Mouse (Mus musculus) MEL (cell line): Measurements from ENCODE around the gene Sh2b1. TPM values are rescaled to one million over a fixed set of nuclear protein-coding genes. Genes with fewer than 3 reads are reported as not detected.

Experiments used
- DNase-seq: peaks from one replicate; pipeline ENCODE4 v3.0.0; 2011; ENCODE audit warnings: low read depth, low spot score
- H3K27ac ChIP-seq: 2 replicates; pipeline ENCODE4 v1.5.1; 2012; ENCODE audit warnings: low read depth, mild to moderate bottlenecking, control low read depth, low read length, moderate library complexity; ENCODE audit not compliant: control insufficient read depth
- H3K27me3 ChIP-seq, 2 experiments: fragments of 150-350 bp in 1 of 2; sonication (generic) in 1 of 2; 2 replicates each; pipeline ENCODE4 v1.6.1; 2012; ENCODE audit warnings: low read length in 2 of 2, mild to moderate bottlenecking in 2 of 2, improper control_type of control experiment in 1 of 2, moderate library complexity in 1 of 2; ENCODE audit not compliant: insufficient read depth in 2 of 2, control insufficient read depth in 1 of 2
- H3K36me3 ChIP-seq, 2 experiments: 2 replicates each; pipeline ENCODE4 v1.6.1; 2012 to 2014; ENCODE audit warnings: low read length in 2 of 2, improper control_type of control experiment in 1 of 2, inconsistent platforms in 1 of 2, mild to moderate bottlenecking in 1 of 2; ENCODE audit not compliant: insufficient read depth in 2 of 2, control insufficient read depth in 1 of 2
- H3K4me1 ChIP-seq, 2 experiments: fragments of 150-350 bp in 1 of 2; sonication (generic) in 1 of 2; 2 replicates each; pipeline ENCODE4 v1.6.1; 2012; ENCODE audit warnings: low read length in 2 of 2, improper control_type of control experiment in 1 of 2, mild to moderate bottlenecking in 1 of 2; ENCODE audit not compliant: insufficient read depth in 2 of 2, control insufficient read depth in 1 of 2
- H3K4me3 ChIP-seq, 2 experiments: fragments of 150-350 bp in 1 of 2; sonication (generic) in 1 of 2; 2 replicates each; pipeline ENCODE4 v1.5.1; 2012; ENCODE audit warnings: low read depth in 2 of 2, low read length in 2 of 2, mild to moderate bottlenecking in 2 of 2, moderate library complexity in 2 of 2, control low read depth in 1 of 2, improper control_type of control experiment in 1 of 2; ENCODE audit not compliant: control insufficient read depth in 1 of 2, insufficient read depth in 1 of 2
- H3K79me2 ChIP-seq: 2 replicates; pipeline ENCODE4 v1.6.1; 2012; ENCODE audit warnings: mild to moderate bottlenecking, low read length, moderate library complexity; ENCODE audit not compliant: control insufficient read depth, poor library complexity, insufficient read depth
- H3K9ac ChIP-seq: 2 replicates; pipeline ENCODE4 v1.6.1; 2012; ENCODE audit warnings: low read depth, mild to moderate bottlenecking, control low read depth, low read length, moderate library complexity; ENCODE audit not compliant: control insufficient read depth, poor library complexity, severe bottlenecking
- H3K9me3 ChIP-seq: fragments of 150-350 bp; sonication (generic); replicated peaks from 2 replicates; pipeline ENCODE4 v1.6.1; 2012; ENCODE audit warnings: mild to moderate bottlenecking, low read length, improper control_type of control experiment, moderate library complexity; ENCODE audit not compliant: insufficient read depth
- CHD2 ChIP-seq: IDR thresholded peaks from 2 replicates; pipeline ENCODE4 v1.6.1; 2011; ENCODE audit warnings: low read length, improper control_type of control experiment
- ELF1 ChIP-seq: IDR thresholded peaks from 2 replicates; pipeline ENCODE4 v1.6.1; 2014; ENCODE audit warnings: low read depth, mild to moderate bottlenecking, inconsistent platforms, low read length, improper control_type of control experiment, moderate library complexity
- EP300 ChIP-seq, 2 experiments: IDR thresholded peaks; 2 replicates each; pipeline ENCODE4 v1.6.1; 2011; ENCODE audit warnings: improper control_type of control experiment in 2 of 2, low read length in 2 of 2, low read depth in 1 of 2, mild to moderate bottlenecking in 1 of 2
- ETS1 ChIP-seq: IDR thresholded peaks from 2 replicates; pipeline ENCODE4 v1.6.1; 2012; ENCODE audit warnings: low read depth, mild to moderate bottlenecking, inconsistent platforms, low read length, improper control_type of control experiment, moderate library complexity
- GATA1 ChIP-seq: IDR thresholded peaks from 2 replicates; pipeline ENCODE4 v1.6.1; 2011; ENCODE audit warnings: low read depth, low read length, improper control_type of control experiment
- HCFC1 ChIP-seq: IDR thresholded peaks from 2 replicates; pipeline ENCODE4 v1.6.1; 2012; ENCODE audit warnings: low read depth, mild to moderate bottlenecking, inconsistent platforms, low read length, improper control_type of control experiment, moderate library complexity
- JUND ChIP-seq: IDR thresholded peaks from 2 replicates; pipeline ENCODE4 v1.6.1; 2011; ENCODE audit warnings: low read depth, mild to moderate bottlenecking, improper control_type of control experiment, low read length
- KAT2A ChIP-seq: conservative IDR thresholded peaks from 2 replicates; pipeline ENCODE4 v1.6.1; 2012; ENCODE audit warnings: low read depth, low read length, improper control_type of control experiment, inconsistent platforms
- MAFK ChIP-seq: IDR thresholded peaks from 2 replicates; pipeline ENCODE4 v1.6.1; 2011; ENCODE audit warnings: low read depth, mild to moderate bottlenecking, low read length, improper control_type of control experiment, borderline replicate concordance
- MAX ChIP-seq: IDR thresholded peaks from 2 replicates; pipeline ENCODE4 v1.6.1; 2011; ENCODE audit warnings: low read length, improper control_type of control experiment
- MAZ ChIP-seq: IDR thresholded peaks from 2 replicates; pipeline ENCODE4 v1.6.1; 2012; ENCODE audit warnings: low read depth, mild to moderate bottlenecking, inconsistent platforms, low read length, improper control_type of control experiment
- MEF2A ChIP-seq: IDR thresholded peaks from 2 replicates; pipeline ENCODE4 v1.6.1; 2014; ENCODE audit warnings: low read depth, mild to moderate bottlenecking, inconsistent platforms, low read length, improper control_type of control experiment; ENCODE audit not compliant: poor library complexity, insufficient replicate concordance, severe bottlenecking; ENCODE audit errors: extremely low read depth
- MYB ChIP-seq: IDR thresholded peaks from 2 replicates; pipeline ENCODE4 v1.6.1; 2011; ENCODE audit warnings: mild to moderate bottlenecking, low read depth, low read length, improper control_type of control experiment
- MYC ChIP-seq: IDR thresholded peaks from 2 replicates; pipeline ENCODE4 v1.6.1; 2011; ENCODE audit warnings: low read depth, mild to moderate bottlenecking, low read length, improper control_type of control experiment, moderate library complexity
- NRF1 ChIP-seq: IDR thresholded peaks from 2 replicates; pipeline ENCODE4 v1.6.1; 2014; ENCODE audit warnings: low read depth, mild to moderate bottlenecking, inconsistent platforms, low read length, improper control_type of control experiment, moderate library complexity; ENCODE audit not compliant: poor library complexity, insufficient read depth, severe bottlenecking
- POLR2A ChIP-seq, 2 experiments: IDR thresholded peaks; 2 replicates each; pipeline ENCODE4 v1.6.1; 2011 to 2012; ENCODE audit warnings: low read length in 2 of 2, mild to moderate bottlenecking in 2 of 2, control low read depth in 1 of 2, improper control_type of control experiment in 1 of 2, low read depth in 1 of 2, moderate library complexity in 1 of 2; ENCODE audit not compliant: control insufficient read depth in 1 of 2, insufficient read depth in 1 of 2, poor library complexity in 1 of 2
- RAD21 ChIP-seq: IDR thresholded peaks from 2 replicates; pipeline ENCODE4 v1.6.1; 2011; ENCODE audit warnings: mild to moderate bottlenecking, low read depth, low read length, improper control_type of control experiment
- RCOR1 ChIP-seq: IDR thresholded peaks from 2 replicates; pipeline ENCODE4 v1.6.1; 2012; ENCODE audit warnings: low read depth, mild to moderate bottlenecking, inconsistent platforms, low read length, improper control_type of control experiment
- SIN3A ChIP-seq: IDR thresholded peaks from 2 replicates; pipeline ENCODE4 v1.6.1; 2012; ENCODE audit warnings: low read length, improper control_type of control experiment, inconsistent platforms
- SMC3 ChIP-seq: IDR thresholded peaks from 2 replicates; pipeline ENCODE4 v1.6.1; 2011; ENCODE audit warnings: low read depth, low read length, improper control_type of control experiment
- TBP ChIP-seq: IDR thresholded peaks from 2 replicates; pipeline ENCODE4 v1.8.0; 2011; ENCODE audit warnings: low read depth, low read length, improper control_type of control experiment
- TCF12 ChIP-seq: IDR thresholded peaks from 2 replicates; pipeline ENCODE4 v1.6.1; 2014; ENCODE audit warnings: low read depth, mild to moderate bottlenecking, inconsistent platforms, low read length, improper control_type of control experiment, moderate library complexity
- USF2 ChIP-seq, 2 experiments: IDR thresholded peaks; 2 replicates each; pipeline ENCODE4 v1.6.1; 2011 to 2012; ENCODE audit warnings: improper control_type of control experiment in 2 of 2, low read length in 2 of 2, borderline replicate concordance in 1 of 2, inconsistent platforms in 1 of 2, low read depth in 1 of 2, mild to moderate bottlenecking in 1 of 2; ENCODE audit not compliant: insufficient read depth in 1 of 2
- ZC3H11A ChIP-seq: IDR thresholded peaks from 2 replicates; pipeline ENCODE4 v1.6.1; 2012; ENCODE audit warnings: low read depth, mild to moderate bottlenecking, inconsistent platforms, low read length, improper control_type of control experiment
- ZMIZ1 ChIP-seq: IDR thresholded peaks from 2 replicates; pipeline ENCODE4 v1.6.1; 2012; ENCODE audit warnings: low read depth, mild to moderate bottlenecking, inconsistent platforms, low read length, improper control_type of control experiment, moderate library complexity
- ZNF384 ChIP-seq: IDR thresholded peaks from 2 replicates; pipeline ENCODE4 v1.6.1; 2012; ENCODE audit warnings: low read depth, mild to moderate bottlenecking, inconsistent platforms, low read length, improper control_type of control experiment
- polyA plus RNA-seq, 2 experiments: library from polyadenylated mRNA; stranded (reverse) in 1 of 2; unstranded in 1 of 2; fragments of >175 nt in 1 of 2; fragments of >200 nt in 1 of 2; gene quantifications; 2 replicates each; pipeline versions ENCODE4 v1.2.1 to v1.2.4; 2012; ENCODE audit warnings: low replicate concordance in 2 of 2, low read depth in 1 of 2; ENCODE audit not compliant: insufficient read length in 2 of 2, insufficient read depth in 1 of 2, missing spikeins in 1 of 2
- total RNA-seq: library from RNA; depleted of rRNA; stranded (reverse); fragments of 300-350 nt; gene quantifications from 2 replicates; pipeline ENCODE4 v1.2.3, GENCODE M21; 2012

Sh2b1 gene
- total and polyA plus RNA-seq, 3 experiments = 13.1 to 48.9 TPM; not detected in 1

- H3K9me3 ChIP-seq = no peaks in the 10 kb centered on the region
- H3K4me1 ChIP-seq = no peaks in the 10 kb centered on the region
- DNase-seq = no peak
- H3K27me3 ChIP-seq = no peaks in the 10 kb centered on the region
- no peak overlapping the region for H3K27ac ChIP-seq
- no peaks in the 10 kb centered on the region for H3K79me2 ChIP-seq
- no peak overlapping the region for H3K4me3 ChIP-seq
- TF ChIP-seq GATA1 (no peak), MYB (no peak), MAZ (no peak), ELF1 (no peak), MAX (no peak), KAT2A (no peak), ZNF384 (no peak), SMC3 (no peak), ETS1 (no peak), EP300 (IDR thresholded peaks at IDR 0.05; ENCODE audit: low read depth in 1 of 2, low read length in 2 of 2) (no peak), USF2 (IDR thresholded peaks at IDR 0.05; ENCODE audit: borderline replicate concordance in 1 of 2, insufficient read depth in 1 of 2, low read depth in 1 of 2, low read length in 2 of 2) (no peak), RAD21 (no peak), TCF12 (no peak), NRF1 (no peak), HCFC1 (no peak), TBP (no peak)
- no peaks in the 10 kb centered on the region for H3K36me3 ChIP-seq
- H3K9ac ChIP-seq = no peak overlapping the region
Measured at GRCm38 (mm10) chr7:126511287-126511686, 36.1 kb upstream of the Sh2b1 start.

GRCm38 (mm10) chr7:126507126-126507778 is 32.0 kb upstream of the Sh2b1 start:
- peaks cover 7% of the 10 kb centered on the region for H3K79me2 ChIP-seq
- H3K9me3 ChIP-seq = no peaks in the 10 kb centered on the region
- H3K4me1 ChIP-seq = 0 out of 4 replicates have a peak, but pooled peaks cover 0 to 2% of the 10 kb centered on the region in 2 experiments
- H3K36me3 ChIP-seq = peaks cover 0 to 5% of the 10 kb centered on the region in 2 experiments; a peak in 2 of 4 replicates
- H3K27ac ChIP-seq = no peak overlapping the region
- no peak overlapping the region for H3K4me3 ChIP-seq
- H3K27me3 ChIP-seq = no peaks in the 10 kb centered on the region
- H3K9ac ChIP-seq = no peak overlapping the region
- DNase-seq = no peak
- TF ChIP-seq GATA1 (no peak), SMC3 (no peak), USF2 (IDR thresholded peaks at IDR 0.05; ENCODE audit: borderline replicate concordance in 1 of 2, insufficient read depth in 1 of 2, low read depth in 1 of 2, low read length in 2 of 2) (no peak), JUND (no peak), ZC3H11A (no peak), MYB (no peak), POLR2A (IDR thresholded peaks at IDR 0.05; ENCODE audit: control insufficient read depth in 1 of 2, insufficient read depth in 1 of 2, low read depth in 1 of 2, low read length in 2 of 2, poor library complexity in 1 of 2) (no peak), SIN3A (no peak), ZMIZ1 (no peak), TBP (no peak), MEF2A (no peak), MYC (no peak), CHD2 (no peak), MAFK (no peak), RCOR1 (no peak)
- TF ChIP-seq, all 39 proteins: peak for 0
